Mouse (Mus musculus) limb, embryonic 11.5 days (tissue): ENCODE measurements around the gene Paxbp1. TPM values are rescaled to one million over a fixed set of nuclear protein-coding genes. Genes with fewer than 3 reads are reported as not detected.

Source experiments
- ATAC-seq: fragments of 200-750 bp; cut with Nextera tagmentation; 2 replicates; pipeline ENCODE4 v1.8.0; 2017; ENCODE audit warnings: low read depth; ENCODE audit not compliant: insufficient number of reproducible peaks, low FRiP score, low TSS enrichment
- DNase-seq: peaks from one replicate; pipeline ENCODE4 v3.0.0-alpha.2; 2015; ENCODE audit warnings: low spot score
- H3K27ac ChIP-seq: fragments of 300-500 bp; sonication (generic); replicated peaks from 2 replicates; pipeline ENCODE4 v1.5.1; 2014; ENCODE audit warnings: low read depth, mild to moderate bottlenecking, low read length
- H3K27me3 ChIP-seq: fragments of 300-500 bp; sonication (generic); 2 replicates; pipeline ENCODE4 v1.6.1; 2014; ENCODE audit warnings: mild to moderate bottlenecking, low read length, mixed read lengths; ENCODE audit not compliant: control insufficient read depth, insufficient read depth
- H3K36me3 ChIP-seq: fragments of 300-500 bp; sonication (generic); 2 replicates; pipeline ENCODE4 v1.6.1; 2014; ENCODE audit warnings: mild to moderate bottlenecking, low read length, moderate library complexity, mixed read lengths; ENCODE audit not compliant: control insufficient read depth, insufficient read depth
- H3K4me1 ChIP-seq: fragments of 300-500 bp; sonication (generic); 2 replicates; pipeline ENCODE4 v1.6.1; 2014; ENCODE audit warnings: low read length, mixed read lengths; ENCODE audit not compliant: control insufficient read depth, insufficient read depth
- H3K4me2 ChIP-seq: fragments of 300-500 bp; sonication (generic); 2 replicates; pipeline ENCODE4 v1.6.1; 2014; ENCODE audit warnings: low read depth, mild to moderate bottlenecking, moderate library complexity; ENCODE audit not compliant: severe bottlenecking
- H3K4me3 ChIP-seq: fragments of 300-500 bp; sonication (generic); 2 replicates; pipeline ENCODE4 v1.5.1; 2014; ENCODE audit warnings: low read depth, low read length
- H3K9ac ChIP-seq: fragments of 300-500 bp; sonication (generic); 2 replicates; pipeline ENCODE4 v1.6.1; 2014; ENCODE audit warnings: mild to moderate bottlenecking, low read length
- H3K9me3 ChIP-seq: fragments of 300-500 bp; sonication (generic); 2 replicates; pipeline ENCODE4 v1.6.1; 2016; ENCODE audit warnings: low read length; ENCODE audit not compliant: control insufficient read depth
- WGBS: fragments of 180-500 bp; shearing (Covaris S2); extraction: QIAGEN DNeasy Blood & Tissue Kit; methylation state at CpG from one replicate; pipeline ENCODE4 v1.1.7; 2014; 5-methylcytosine and 5-hydroxymethylcytosine counted together
- polyA plus RNA-seq: library from polyadenylated mRNA; unstranded; fragments of >200 nt; fragmentation: Nextera tagmentation; extraction: Ambion mirVana; gene quantifications from 2 replicates; pipeline ENCODE4 v1.2.1, GENCODE M21; 2014

Paxbp1 gene
- polyA plus RNA-seq, 1 experiment from 2014 or later: 89.3 TPM

GRCm38 (mm10) chr16:90996327-90997243 lies 47.8 kb downstream of the Paxbp1 start:
- no peak for ATAC-seq
- Histone ChIP-seq H3K27me3 (no peaks in the 10 kb centered on the region), H3K36me3 (no peaks in the 10 kb centered on the region), H3K9ac (no peak overlapping the region), H3K4me2 (no peak overlapping the region), H3K27ac (no peak overlapping the region), H3K4me3 (no peak overlapping the region), H3K4me1 (no peaks in the 10 kb centered on the region), H3K9me3 (no peaks in the 10 kb centered on the region)
- DNase-seq: no peak
- WGBS: 71% methylated on average over 7 of the region's 7 CpGs

DNA sequence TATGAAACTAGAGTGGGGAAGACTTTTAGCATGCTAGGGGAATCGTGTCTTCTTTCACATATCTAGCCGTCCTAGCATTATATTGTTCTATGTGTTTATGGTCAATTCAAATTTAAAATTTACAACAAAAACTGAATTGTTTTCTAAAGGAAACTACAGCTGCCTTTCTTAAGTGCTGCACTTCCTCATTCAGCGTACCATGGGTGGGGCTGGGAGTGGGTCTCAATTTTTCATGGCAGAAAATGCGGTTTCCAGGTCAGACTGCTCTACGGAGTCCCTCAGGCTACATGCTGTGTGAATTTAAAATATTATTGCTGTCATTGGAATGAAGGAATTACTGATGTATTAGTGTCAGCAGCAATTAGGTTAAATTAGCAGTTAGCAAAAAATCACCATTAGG lies 48.8 kb downstream of the Paxbp1 start:
- Histone ChIP-seq H3K9ac (no peak overlapping the region), H3K4me3 (no peak overlapping the region), H3K27me3 (no peaks in the 10 kb centered on the region), H3K36me3 (no peaks in the 10 kb centered on the region), H3K4me2 (no peak overlapping the region), H3K9me3 (no peaks in the 10 kb centered on the region), H3K27ac (no peak overlapping the region), H3K4me1 (no peaks in the 10 kb centered on the region)
- WGBS: 79% methylated on average over 5 of the region's 5 CpGs
- DNase-seq: no peak
- no peak for ATAC-seq

- no peak overlapping the region for H3K9ac ChIP-seq
- no peak for DNase-seq
- no peaks in the 10 kb centered on the region for H3K27me3 ChIP-seq
- H3K36me3 ChIP-seq: no peaks in the 10 kb centered on the region
- no peak overlapping the region for H3K4me2 ChIP-seq
- ATAC-seq: no peak
- 55% methylated on average over 4 of the region's 4 CpGs for WGBS
- no peaks in the 10 kb centered on the region for H3K9me3 ChIP-seq
- no peaks in the 10 kb centered on the region for H3K4me1 ChIP-seq
- H3K27ac ChIP-seq: no peak overlapping the region
- H3K4me3 ChIP-seq: no peak overlapping the region
These were observed 49.3 kb downstream of the Paxbp1 start for GRCm38 (mm10) chr16:90995023-90995422.

GRCm38 (mm10) chr16:90989162-90989561 lies 55.2 kb downstream of the Paxbp1 start:
- ATAC-seq: no peak
- WGBS: 93% methylated on average over 8 of the region's 8 CpGs
- H3K9ac ChIP-seq: no peak overlapping the region
- no peak overlapping the region for H3K4me2 ChIP-seq
- no peaks in the 10 kb centered on the region for H3K27me3 ChIP-seq
- DNase-seq: no peak
- no peaks in the 10 kb centered on the region for H3K36me3 ChIP-seq
- no peak overlapping the region for H3K4me3 ChIP-seq
- H3K4me1 ChIP-seq: no peaks in the 10 kb centered on the region
- no peak overlapping the region for H3K27ac ChIP-seq
- H3K9me3 ChIP-seq: no peaks in the 10 kb centered on the region

DNA sequence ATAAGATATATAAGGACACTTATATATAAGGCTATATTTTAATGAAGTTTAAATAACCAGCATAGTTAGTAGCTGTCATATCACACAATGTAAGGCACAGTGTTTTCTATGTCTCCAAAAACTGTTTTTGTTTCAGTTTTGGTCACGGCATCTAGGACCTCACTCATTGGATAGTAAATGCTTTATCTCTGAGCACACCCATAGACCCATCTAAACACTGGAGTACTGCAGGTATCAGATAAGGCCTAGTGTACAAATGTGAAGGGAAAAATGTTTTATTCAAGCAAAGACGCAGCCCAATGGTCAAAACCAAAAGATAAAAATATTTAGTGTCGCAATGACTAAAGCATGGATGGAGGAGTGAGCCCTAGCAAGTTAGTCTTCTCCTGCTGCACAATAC lies 55.7 kb downstream of the Paxbp1 start:
- Histone ChIP-seq H3K4me1 (no peaks in the 10 kb centered on the region), H3K36me3 (no peaks in the 10 kb centered on the region), H3K4me3 (no peak overlapping the region), H3K9me3 (no peaks in the 10 kb centered on the region), H3K27me3 (no peaks in the 10 kb centered on the region), H3K27ac (no peak overlapping the region), H3K9ac (no peak overlapping the region), H3K4me2 (no peak overlapping the region)
- ATAC-seq (no peak), DNase-seq (no peak)
- WGBS: 93% methylated on average over 3 of the region's 3 CpGs

- Histone ChIP-seq H3K9ac (no peak overlapping the region), H3K27me3 (no peaks in the 10 kb centered on the region), H3K27ac (no peak overlapping the region), H3K4me3 (no peak overlapping the region), H3K9me3 (no peaks in the 10 kb centered on the region), H3K36me3 (no peaks in the 10 kb centered on the region), H3K4me2 (no peak overlapping the region), H3K4me1 (no peaks in the 10 kb centered on the region)
- WGBS: 88% methylated on average over 8 of the region's 8 CpGs
- ATAC-seq (no peak), DNase-seq (no peak)
These were observed 56.3 kb downstream of the Paxbp1 start for GRCm38 (mm10) chr16:90988039-90988438.

DNA sequence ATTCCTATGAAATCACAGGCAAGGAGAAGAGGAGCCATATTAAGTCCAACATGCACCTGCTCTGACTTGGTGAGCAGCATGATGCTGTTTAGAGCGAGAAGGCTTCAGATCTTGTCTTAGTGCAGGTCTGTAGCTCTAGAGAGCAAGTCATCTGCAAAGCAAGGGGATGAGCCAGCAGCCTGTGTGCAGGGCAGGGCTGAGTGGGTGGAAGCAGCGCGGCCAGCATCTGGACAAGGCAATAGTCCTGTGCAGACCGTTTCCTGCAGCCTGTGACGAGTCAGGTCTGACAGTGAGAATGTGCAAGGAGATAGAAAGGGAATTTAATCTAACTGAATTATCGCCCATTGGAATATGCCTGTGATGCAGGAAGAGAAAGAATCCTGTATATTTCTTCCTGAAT lies 73.3 kb downstream of the Paxbp1 start:
- no peaks in the 10 kb centered on the region for H3K4me1 ChIP-seq
- no peak for ATAC-seq
- no peaks in the 10 kb centered on the region for H3K9me3 ChIP-seq
- 88% methylated on average over 6 of the region's 6 CpGs for WGBS
- H3K4me2 ChIP-seq: no peak overlapping the region
- H3K4me3 ChIP-seq: no peak overlapping the region
- DNase-seq: no peak
- H3K9ac ChIP-seq: no peak overlapping the region
- H3K27me3 ChIP-seq: no peaks in the 10 kb centered on the region
- no peaks in the 10 kb centered on the region for H3K36me3 ChIP-seq
- H3K27ac ChIP-seq: no peak overlapping the region

DNA sequence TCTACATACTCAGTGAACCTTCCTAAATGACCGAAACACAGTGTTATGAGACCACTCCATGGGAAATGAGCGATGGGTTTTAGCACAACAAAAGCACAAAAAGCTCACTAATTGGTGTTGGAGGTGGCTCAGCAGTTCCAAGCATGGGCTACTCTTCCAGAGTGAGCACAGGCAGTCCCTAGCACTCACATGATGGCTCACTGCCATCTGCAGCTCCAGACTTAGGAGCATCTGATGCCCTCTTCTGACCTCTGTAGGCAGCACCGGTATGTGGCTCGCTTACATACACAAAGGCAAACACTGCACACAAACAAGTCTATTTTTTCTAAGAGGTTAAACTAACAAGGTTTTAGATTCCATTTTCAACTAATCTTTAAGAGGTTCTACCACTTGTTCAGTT lies 78.1 kb downstream of the Paxbp1 start:
- DNase-seq: no peak
- WGBS: 92% methylated on average over 4 of the region's 4 CpGs
- no peak for ATAC-seq
- H3K4me3 ChIP-seq: no peak overlapping the region
- no peak overlapping the region for H3K4me2 ChIP-seq
- H3K9me3 ChIP-seq: no peaks in the 10 kb centered on the region
- no peak overlapping the region for H3K9ac ChIP-seq
- no peaks in the 10 kb centered on the region for H3K4me1 ChIP-seq
- H3K27me3 ChIP-seq: no peaks in the 10 kb centered on the region
- no peak overlapping the region for H3K27ac ChIP-seq
- no peaks in the 10 kb centered on the region for H3K36me3 ChIP-seq

- ATAC-seq (no peak), DNase-seq (no peak)
- WGBS: 91% methylated on average over 10 of the region's 10 CpGs
- Histone ChIP-seq H3K4me3 (no peak overlapping the region), H3K9me3 (no peaks in the 10 kb centered on the region), H3K36me3 (no peaks in the 10 kb centered on the region), H3K4me2 (no peak overlapping the region), H3K27ac (no peak overlapping the region), H3K27me3 (no peaks in the 10 kb centered on the region), H3K9ac (no peak overlapping the region), H3K4me1 (no peaks in the 10 kb centered on the region)
These were observed 80.0 kb downstream of the Paxbp1 start for GRCm38 (mm10) chr16:90964302-90964701.
